Mouse (Mus musculus) urinary bladder, postnatal 10 days (tissue): Measurements from ENCODE around the gene Stil.
A peak's percentile ranks its signal among the peaks of the same experiment; 100 is the strongest.
"Not testable (repeated sequence)": the region's sequence is repeated elsewhere in the genome, so short reads cannot be mapped to it uniquely, and the experiment has no call there.

Experiments
- DNase-seq: peaks from one replicate; pipeline ENCODE4 v3.0.0; 2022; ENCODE audit warnings: low spot score

The Stil gene

DNA sequence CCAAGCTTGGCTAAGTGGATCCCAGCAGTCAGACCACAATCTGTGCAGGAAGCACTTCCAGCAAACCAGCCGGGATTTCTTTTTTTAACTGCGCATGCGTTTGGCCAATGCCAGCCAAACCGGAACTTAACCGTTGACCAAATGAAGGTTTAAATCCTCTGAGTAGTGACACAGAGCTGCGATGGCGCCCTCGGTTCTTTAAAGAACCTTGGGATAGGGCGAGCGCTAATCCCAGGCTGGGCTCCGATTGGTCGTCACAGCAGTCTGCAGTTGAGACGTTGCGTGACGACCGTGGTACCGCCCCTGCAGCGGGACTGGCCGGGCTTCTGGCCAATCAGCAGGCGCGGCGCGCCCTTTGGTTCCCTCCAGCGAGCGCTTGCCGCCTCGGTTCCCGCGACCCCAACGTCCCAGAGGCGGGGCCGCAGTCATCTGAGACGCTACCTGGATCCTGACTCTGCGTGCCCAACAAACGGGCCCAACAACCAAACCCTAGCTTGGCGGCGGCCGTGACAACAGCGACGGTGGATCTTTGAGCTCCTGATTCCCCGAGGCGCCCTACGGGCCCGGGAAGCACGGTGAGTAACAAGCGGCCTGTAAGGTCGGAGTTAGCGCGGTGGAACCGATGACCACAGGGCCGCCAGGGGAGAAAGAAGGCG lies at the start of gene Stil:
Gene Stil, plus strand, starts transcription at position 387 of the 656 bp plus-strand sequence.
- DNase-seq, result peak; percentile 94

DNA sequence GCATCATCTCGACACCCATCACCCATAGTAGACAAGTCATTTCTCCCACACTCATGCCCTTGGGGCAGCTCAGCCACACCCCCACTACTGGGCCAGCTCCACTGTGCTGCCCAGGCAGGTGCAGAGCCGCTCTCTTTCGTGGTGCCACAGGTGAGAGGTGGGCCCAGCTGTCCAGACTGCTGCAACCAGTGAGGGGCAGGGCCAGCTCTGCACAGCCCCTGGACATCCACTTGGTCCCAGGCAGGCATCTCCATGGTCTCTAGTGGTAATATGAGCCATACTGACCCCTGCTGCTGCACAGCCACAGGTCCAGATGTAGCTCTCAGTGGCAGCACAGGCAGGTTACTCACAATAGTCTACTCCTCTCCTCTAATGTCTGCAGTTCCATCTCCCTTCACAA lies 46.8 kb upstream of the Stil start:
- no peak for DNase-seq

DNA sequence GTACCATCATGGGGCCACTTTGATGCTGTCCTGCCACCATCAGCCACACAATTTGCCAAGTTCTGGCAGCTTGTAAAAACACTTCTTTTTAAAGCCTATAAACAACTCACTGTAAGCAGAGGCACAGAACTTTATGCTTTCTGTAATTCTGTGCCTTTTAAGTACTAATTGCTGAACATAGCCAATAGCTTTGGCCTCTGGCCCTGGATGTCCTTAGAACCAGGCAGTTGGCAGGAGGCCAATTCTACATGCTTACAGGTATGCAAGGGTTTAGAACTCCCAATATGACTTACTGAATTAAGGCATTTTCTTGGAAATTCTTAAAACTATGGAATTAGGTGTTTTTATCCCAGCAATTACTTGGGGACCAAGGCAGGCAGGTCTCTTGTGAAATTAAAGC lies 42.6 kb upstream of the Stil start:
- no peak for DNase-seq

DNA sequence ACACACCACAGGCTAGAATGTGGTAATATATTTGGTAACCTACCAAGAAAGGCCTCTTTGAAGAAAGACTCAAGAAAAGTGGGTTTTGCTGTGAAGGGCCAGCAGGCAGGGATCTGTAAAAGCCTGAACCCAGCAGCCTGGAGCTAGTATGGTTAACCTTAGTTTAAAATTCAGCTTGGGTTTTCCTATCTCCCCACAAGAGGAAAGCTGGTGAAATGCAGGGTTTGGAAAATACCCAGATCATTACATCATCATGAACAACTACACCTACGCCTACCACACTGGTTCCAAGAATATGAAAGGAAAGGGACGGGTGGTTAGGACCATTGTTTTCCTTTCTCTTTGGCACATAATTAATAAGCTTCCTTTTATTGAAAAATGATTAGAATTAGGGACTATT lies 41.7 kb upstream of the Stil start:
- DNase-seq, result no peak

DNA sequence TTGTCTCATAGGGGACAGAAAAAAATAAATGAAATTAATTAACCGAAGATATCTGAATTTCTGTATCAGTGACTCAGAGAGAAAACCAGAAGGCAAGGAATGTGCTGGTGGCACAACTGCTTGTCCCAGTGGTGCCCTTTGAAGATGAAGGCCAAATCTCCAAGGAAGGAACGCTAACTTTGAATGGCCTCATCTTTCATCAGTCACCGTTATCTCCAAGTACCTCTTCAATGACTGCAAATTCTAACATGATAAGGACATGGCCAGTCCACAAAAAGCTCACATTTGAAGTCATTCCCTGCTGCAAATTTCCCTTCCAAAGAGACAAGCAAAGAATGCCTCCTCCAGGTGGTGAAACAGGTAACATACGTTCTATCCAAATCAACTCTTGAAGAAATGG lies 41.2 kb upstream of the Stil start:
- DNase-seq, result no peak

DNA sequence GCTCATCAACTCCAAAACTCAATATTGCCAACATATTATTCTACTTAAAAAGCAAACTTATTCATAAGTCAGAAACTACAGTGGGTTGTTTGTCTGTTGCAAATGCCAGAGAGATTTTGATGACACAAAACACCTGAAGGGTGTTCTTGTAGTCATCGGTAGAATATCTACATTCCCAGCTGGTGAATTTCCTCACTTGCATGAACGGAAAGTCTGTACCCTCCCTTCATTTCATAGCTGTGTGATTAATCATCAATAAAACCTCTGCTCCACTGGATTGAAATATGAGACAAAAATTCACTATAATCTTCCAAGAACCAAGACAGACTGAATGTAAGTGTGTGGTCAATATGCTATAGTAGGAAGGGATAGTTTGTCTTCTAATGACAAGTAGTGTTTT lies 40.4 kb upstream of the Stil start:
- DNase-seq, result no peak

DNA sequence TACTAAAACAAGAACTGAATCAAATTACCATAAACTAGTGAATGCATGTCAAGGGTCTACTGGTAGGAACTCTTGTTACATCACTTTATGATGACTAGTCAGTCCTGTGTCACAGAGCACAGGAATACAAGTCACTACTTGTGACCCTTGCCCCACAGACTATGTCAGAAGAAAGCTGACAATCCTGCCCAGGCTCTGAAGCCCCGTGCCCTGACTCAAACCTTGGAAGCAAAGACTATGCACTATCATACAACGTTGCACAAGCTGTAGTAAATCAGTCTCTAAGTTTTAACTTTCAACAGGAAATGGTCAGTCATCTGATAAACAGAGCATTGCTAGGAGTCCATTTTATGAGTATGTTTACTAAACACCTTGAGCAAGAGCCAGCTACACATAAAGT lies 39.1 kb upstream of the Stil start:
- not testable (repeated sequence) for DNase-seq

DNA sequence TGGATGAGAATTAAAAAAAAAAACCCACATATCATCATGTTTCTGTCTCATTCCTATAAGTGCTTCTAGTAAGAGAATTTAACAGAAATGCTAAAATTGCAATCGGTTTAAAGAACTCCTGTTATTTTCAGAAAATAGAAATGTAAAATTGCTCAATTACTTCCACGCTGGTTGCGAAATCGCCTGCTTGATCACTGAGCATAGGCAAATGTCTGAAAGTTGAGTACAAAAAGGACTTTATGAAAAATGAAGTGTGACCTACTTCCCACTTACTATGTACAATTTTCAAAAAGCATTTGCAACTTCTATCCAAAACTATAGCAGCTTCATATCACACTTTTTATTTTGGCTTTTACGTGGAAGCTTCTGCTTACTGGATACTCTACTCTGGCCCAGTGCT lies 29.2 kb upstream of the Stil start:
- no peak for DNase-seq

DNA sequence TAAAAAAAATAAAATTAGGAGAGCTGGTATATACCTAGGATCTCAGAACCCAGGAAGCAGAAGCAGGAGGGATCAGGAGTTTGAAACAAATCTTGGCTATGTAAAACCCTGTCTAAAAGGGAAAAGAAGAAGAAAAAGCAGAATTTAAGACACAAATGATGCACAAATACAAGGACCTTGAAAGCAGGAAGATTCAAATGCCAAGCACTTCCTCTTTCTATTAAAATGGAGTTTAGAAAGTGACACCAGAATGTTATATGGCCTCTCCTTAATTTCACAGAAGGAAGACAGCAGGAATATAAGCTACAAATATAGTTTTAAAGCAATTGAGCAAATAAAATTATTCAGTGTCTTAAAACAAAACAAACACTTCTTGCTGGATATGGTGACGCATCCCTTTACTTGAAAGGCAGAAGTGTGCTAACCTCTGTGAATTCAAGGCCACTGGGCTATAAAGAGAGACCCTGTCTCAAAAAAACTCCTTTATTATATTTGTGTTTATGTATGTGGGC lies 26.7 kb upstream of the Stil start:
- DNase-seq, result no peak

DNA sequence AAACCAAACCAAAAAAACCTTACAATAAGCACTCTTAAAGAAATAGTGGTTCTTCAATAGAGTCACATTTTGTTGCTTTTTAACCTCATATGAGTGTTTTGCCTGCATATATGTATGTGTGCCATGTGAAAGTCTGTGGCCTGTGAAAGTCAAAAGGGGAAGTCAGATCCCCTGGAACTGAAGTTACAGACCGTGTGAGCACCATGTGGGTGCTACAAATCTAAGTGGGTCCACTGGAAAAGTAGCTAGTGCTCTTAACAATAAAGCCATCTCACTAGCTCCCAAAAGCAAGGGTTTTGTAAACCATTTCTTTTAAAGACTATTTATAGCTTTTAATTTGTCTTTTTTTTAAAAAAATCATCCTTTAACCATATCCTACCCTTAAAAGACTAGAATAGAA lies 17.3 kb upstream of the Stil start:
- DNase-seq, result no peak

DNA sequence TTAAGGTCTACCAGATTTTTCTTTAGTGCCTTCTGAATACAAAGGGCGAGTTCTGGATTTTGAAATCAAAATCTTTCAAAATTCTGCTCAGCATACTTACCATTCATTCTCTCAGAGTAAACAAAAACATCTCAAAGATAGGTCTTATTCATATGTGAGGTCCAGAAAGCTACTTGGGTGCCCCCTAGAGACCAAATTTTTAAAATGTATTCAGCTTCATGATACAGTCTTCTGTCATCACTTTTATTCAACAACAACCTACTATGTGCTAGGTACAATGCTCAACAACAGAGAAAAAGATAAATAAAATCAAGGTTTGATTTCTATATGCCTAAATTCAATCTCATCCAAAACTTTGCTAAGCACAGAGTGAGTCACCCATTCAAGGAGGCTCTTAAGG lies 16.9 kb upstream of the Stil start:
- DNase-seq, result no peak

DNA sequence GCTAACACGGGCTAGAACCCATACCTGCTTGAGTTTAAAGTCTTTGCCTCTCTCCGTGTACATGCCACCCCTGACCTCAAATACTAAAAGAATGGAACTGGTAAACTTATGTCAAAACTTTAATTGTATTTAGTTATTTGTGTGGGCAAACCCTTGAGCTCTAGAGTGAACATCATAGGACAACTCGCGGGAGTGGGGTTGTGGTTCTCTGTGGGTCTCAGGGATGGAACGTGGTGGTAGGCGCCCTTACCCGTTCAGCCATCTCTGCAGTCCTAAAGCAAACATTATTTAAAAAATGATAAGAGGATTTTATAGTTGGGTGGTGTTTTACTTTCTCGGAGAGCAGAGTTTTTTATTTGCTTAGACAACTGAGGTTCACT lies 13.8 kb upstream of the Stil start:
- no peak for DNase-seq

DNA sequence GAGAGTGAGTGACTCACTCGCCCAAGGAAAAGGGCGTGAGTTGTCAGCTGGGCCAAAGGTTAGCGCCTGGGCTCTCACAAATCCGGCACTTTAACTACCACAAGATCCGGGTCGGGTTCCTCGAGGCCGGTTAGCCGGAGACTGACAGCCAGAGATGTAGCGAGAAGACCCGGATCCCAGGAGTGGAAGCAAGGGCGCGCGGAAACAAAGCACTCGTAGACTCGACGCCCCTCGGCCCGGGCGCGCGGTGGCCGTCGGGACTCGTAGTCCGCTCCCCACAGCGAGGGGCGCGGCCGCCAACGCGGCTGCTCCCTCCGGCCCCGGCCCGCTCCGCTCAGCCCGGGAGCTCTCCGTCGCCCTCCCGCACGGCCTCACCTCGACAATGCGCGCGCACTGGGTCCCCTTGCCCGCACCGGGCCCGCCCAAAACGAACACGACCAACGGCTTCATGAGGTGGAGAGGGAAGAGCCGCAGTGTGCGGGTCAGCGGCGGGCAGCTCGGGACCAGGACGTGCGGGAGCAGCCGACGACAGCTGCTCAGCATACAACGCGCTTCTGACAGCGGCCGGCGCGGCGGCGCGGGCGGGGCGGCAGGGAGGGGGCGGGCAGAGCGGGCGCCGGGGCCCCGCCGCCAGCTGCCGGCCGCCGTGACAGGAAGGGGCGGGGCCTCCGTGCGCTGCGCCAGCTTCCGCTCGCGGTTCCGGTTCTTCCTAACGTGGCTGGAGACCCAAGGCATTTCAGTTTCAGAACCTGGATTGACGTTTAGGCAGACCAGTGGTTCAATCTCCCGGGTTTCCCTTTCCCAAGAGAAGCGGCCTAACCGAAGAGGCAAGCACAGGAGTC lies 13.1 kb upstream of the Stil start, which contains the start of gene Cmpk1:
Gene Cmpk1, minus strand, starts transcription at position 651 of the 842 bp plus-strand sequence.
- peak; percentile 51 for DNase-seq

DNA sequence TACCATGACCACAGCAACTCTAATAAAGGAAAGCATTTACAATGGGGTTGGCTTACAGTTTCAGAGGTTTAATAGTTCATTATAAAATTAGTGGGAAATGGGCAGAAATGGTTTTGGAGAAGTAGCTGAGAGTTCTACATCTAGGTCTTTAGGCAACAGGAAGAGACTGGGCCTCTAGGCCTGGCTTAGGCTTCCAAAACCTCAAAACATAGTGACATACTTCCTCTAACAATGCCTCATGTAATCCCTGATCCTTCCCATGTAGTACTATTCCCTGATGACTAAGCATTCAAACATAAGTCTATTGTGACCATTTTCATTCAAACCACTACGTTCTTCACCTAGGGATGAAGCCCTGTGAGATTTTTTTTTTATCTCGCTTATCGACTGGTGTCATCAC lies 5.7 kb upstream of the Stil start:
- DNase-seq, result no peak

DNA sequence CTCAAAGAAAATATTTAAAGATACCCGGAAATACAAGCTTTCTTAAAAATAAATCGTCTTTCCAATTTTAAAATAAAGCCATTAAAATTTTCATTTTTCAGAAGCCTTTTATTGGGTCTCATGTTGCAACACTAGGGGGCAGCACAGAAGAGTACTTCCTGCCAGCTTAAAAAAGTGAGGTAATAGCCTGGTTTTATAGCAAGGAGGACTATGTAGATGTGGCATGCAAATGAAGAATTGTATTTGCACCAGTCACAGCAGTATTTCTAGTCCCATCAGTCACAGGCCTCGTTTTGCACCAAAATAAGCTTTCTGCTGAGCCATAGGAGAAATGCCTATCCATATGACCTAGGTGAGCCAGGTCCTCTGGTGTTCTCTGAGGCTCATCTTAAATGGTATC lies 2.9 kb upstream of the Stil start:
- DNase-seq, result no peak

DNA sequence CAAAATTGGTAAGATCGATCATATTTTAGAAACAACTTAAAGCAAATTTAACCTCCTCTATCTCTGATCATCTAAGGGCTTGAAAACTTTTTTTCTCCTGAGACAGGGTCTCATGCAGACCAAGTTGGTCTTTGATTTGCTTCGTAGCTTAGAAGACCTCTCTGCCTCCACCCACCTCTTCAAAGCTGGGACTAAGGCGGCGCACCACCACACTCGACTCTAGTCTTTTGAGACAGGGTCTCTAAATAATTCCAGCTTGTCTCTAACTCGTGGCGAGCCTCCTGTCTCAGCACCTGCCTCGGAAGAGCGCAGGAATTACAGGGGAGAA lies 550 bp upstream of the Stil start:
- DNase-seq, result no peak

DNA sequence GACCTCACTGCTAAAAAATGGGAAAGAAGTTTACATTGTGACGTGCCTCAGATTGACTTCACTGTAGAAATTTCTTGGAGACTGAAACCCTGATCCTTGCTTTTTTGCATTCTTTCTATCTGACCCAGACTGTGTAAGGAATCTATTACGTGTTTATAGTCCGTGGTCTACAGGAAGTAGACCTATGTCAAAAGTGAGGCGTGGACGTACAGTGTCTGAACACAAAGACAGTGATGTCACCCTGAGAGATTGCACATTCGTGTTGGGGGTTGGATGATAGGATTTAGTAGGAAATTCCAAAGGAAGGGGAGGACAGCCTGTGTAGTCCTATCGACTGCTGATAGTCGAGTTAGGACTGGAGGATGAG lies 453 bp downstream of the Stil start:
- no peak for DNase-seq

DNA sequence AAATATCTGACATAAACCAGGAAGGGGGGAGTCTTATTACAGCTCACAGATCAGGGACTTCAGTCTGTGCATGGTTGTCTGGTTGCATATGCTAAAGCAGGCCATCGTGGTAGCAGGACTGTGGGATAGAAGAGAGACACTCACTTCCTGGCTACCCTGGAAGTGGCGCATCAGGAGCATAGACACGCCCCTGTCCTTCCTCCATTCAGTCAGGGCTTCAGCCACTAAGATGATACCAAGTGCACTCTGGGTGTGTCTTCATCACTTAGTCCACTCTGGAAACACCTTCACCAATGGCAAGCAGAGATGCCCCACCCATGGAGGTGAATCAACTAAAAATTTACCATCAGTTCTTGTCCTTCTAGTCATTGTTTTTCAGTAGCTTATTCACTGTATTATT lies 14.3 kb downstream of the Stil start:
- DNase-seq, result no peak

DNA sequence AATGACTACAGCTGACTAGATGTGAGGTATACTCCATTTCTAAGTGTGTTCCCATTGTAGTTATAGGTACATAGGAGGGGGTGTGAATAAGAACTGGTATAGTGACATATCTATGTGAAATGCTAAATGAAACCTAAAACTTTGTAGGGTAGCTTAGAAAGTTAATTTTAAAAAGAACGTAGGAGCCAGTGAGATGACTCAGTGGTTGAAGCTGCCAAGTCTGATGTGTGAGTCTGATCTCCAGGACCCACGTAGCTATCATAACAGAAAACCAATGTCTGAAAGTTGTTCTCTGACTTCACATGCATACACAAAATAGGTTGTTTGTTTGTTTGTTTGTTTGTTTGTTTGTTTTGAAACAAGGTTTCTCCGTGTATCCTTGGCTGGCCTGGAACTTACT lies 20.0 kb downstream of the Stil start:
- DNase-seq, result no peak

DNA sequence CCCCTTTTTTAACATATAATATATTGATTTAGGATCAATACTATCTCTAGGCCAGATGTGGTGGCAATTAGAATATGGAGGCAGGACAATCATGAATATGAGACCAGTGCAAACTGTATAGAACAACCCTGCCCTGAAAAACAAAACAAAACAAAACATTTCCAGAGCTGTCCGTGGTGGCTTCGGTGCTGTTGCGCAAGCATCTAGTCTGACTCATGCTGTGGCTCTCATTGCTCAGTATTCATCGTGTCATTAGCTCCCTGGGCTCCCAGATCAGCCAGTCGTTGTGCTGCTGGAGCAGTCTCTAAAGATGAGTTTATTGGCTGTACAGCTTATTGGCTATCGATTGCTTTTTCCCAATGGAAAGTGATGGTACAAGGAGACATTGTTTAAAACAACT lies 35.1 kb downstream of the Stil start:
- DNase-seq, result no peak

DNA sequence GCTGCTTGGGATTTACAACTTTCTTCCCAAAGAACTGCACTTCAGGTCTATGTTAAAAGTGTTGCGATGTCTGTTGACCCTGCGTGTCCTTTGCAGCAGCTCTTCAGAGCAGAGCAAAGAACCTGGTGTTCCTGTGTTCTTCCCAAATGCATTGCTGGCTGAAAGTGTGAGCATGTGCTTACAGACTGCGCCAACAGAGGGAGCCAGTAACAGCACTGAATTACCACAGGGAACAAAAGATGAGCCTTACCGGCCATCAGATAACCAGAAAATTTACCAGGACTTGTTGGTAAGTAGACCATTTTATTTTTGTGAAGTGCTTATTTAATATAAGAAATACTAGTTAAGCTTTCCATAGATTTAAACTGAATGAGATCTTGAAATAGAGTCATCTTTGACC lies 38.3 kb downstream of the Stil start:
- no peak for DNase-seq

DNA sequence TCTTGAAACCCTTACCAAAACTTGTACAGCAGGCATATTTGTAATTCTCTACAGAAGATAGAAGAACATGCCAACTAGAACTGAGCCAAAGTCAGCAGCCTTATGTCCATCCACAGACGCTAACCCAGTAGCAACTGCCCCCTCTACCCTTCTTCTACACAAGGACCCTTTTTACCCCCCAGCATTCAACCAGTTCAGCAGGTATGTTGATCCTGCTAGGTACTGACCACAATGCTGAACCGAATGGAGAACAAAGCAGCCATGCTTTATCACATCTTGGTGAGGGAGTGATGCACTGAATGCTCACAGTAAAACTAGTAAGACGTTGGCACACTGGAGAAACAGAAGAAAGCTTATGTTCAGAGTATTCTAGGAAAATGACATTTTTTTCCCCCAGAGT lies 45.7 kb downstream of the Stil start:
- no peak for DNase-seq

DNA sequence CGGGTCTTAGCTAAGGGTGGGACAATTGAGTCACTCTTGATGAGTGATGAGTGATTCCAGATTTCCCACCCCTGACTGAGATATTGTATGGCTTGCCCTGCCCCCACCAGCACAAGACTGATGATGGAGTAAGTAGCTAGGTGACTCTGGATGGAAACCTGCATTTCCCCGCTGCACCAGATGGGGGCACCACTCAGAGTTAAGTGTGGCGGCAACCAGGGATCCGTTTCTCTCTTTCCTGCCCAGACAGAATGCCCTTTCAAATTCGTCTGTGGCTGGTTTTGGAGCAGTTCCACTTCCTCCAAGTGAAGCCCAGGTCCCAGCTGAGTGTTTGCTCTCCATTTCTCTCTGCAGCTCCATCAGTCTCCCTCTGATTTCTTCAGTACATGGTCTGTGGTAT lies 47.8 kb downstream of the Stil start:
- DNase-seq, result no peak

DNA sequence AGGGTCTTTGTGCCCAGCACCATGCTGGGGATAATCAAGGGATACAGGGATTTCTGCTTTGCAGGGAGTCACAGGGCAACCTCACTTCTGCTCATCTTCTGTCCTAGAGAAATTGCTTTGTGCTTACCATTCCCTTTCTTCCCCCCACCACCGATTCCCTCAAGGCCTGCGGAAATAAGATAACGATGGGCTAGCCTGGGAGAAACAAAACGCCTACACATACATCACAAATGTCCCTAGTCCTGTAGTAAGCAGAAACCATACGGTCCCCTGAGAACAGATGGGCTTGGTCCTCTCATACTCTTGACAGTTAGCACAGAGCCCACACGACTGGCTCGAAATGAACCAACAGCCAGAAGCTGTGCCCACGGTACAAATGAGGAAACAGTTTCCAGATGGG lies 48.2 kb downstream of the Stil start:
- DNase-seq, result no peak
